Mouse (Mus musculus) forebrain, embryonic 13.5 days (tissue): ENCODE results near the gene Zfp987. TPM values are rescaled to one million over a fixed set of nuclear protein-coding genes. Genes with fewer than 3 reads are reported as not detected.

ENCODE experiments used
- polyA plus RNA-seq: library from polyadenylated mRNA; unstranded; fragments of >200 nt; fragmentation: Nextera tagmentation; extraction: Ambion mirVana; gene quantifications from 2 replicates; pipeline ENCODE4 v1.2.1, GENCODE M21; 2015

Gene Zfp987
- polyA plus RNA-seq, 1 experiment from 2014 or later: not detected

Other genes with a start within 250 kb of the Zfp987 start
- gene Zfp986, start 228.5 kb upstream of the Zfp987 start, polyA plus RNA-seq: not detected in 2 replicates
- gene Zfp600, start 59.5 kb downstream of the Zfp987 start, polyA plus RNA-seq: not detected in 2 replicates